Mouse (Mus musculus): ENCODE results near the gene Gm29797. TPM values are rescaled to one million over a fixed set of nuclear protein-coding genes. Genes with fewer than 3 reads are reported as not detected.

Gm29797 gene
- polyA plus RNA-seq, 1 experiment from 2014 or later: not detected

DNA sequence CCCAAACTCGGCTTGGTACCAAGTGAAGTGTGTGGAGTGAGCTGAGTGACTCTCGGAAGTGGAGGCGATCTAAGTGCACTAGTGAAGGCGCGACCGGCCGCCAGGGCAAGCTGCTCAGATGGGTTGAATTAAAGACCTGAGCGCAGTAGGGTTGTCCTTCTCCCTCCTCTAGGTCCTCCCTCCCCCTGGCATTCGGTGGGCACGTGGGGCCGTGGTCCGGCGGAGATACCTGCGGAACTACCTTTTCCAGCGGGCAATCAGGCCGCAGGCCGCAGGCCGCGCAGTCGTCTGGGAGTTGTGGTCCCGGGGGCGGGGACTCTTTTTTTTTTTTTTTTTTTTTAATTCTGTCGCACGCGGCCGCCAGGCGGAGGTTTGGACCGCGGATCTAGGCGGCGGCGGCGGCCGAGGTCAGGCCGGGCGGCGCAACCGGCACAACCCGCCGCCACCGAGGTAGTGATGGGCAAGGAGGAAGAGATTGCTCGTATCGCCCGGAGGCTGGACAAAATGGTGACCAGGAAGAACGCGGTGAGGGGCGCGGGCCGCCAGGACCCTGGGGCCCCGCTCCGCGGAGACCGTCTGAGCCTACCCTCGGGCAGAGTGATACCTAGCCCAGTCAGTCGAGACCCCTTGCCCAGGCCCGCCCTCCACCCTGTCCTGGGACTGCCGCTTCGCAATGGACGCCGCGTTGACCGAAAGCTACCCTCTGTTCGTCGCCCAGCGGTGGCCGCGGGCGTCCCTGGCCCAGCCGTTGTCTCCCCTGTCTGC lies 23.3 kb downstream of the Gm29797 start, which contains the start of gene Tcea2:
Gene Tcea2, plus strand, starts transcription at position 360 of the 765 bp plus-strand sequence.
- no peaks in the 10 kb centered on the region for H3K36me3 ChIP-seq (ENCODE audit: inconsistent target)
- H3K4me3 ChIP-seq (ENCODE audit: inconsistent target): peak within 1 kb of the TSS; percentile 49
- peak within 1 kb of the TSS; percentile 40 for H3K27ac ChIP-seq
- 2% methylated on average over 45 of the region's 69 CpGs for WGBS (ENCODE audit: missing documents)
- H3K79me2 ChIP-seq (ENCODE audit: inconsistent target): no peaks in the 10 kb centered on the region

DNA sequence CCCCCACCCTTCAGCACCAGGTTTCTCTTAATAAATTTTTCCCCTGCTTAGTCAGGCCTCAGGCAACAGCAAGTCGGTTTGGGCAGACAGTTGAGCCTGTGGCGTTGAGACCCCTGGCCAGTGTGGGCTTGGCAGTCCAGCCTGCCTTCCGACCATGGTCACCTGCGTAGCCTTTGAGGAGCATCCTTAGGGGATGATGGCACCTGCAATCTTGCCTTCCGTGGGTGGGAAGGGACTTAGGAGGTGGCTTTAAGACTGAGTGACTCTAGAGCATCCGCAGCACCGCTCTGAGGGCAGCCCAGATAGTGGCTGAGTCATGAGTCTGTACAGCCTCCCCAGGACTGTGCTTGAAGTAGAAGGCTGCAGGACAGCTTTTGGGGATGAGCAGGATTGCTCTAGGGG lies 23.9 kb downstream of the Gm29797 start:
- H3K36me3 ChIP-seq (ENCODE audit: inconsistent target): no peaks in the 10 kb centered on the region
- no peak overlapping the region for H3K27ac ChIP-seq
- WGBS (ENCODE audit: missing documents): 12% methylated on average over 7 of the region's 7 CpGs
- no peaks in the 10 kb centered on the region for H3K79me2 ChIP-seq (ENCODE audit: inconsistent target)
- peak overlapping the region; percentile 49 for H3K4me3 ChIP-seq (ENCODE audit: inconsistent target)

DNA sequence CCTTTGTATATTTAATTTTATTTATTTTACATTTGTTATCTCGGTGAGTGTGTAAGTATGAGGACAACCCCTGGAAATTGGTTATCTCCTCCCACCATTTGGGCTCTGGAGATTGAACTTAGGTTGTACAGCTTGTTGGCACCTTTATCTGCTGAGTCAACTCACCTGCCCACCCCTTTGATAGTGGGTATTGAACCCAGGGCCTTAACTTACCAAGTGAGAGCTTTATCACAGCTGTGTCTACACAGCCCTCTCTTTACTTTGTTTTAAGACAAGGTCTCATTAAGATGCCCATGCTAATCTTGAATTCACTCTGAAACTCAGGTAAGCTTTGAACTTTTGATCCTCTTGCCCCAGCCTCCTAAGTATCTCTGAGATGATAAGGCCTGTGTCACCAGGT lies 25.1 kb downstream of the Gm29797 start:
- H3K4me3 ChIP-seq (ENCODE audit: inconsistent target): no peak overlapping the region
- WGBS (ENCODE audit: missing documents): 92% methylated on average over 1 of the region's 1 CpGs
- H3K27ac ChIP-seq: no peak overlapping the region

GRCm38 (mm10) chr2:181683381-181683780 lies 26.5 kb downstream of the Gm29797 start:
- no peaks in the 10 kb centered on the region for H3K79me2 ChIP-seq (ENCODE audit: inconsistent target)
- peaks cover 17% of the 10 kb centered on the region; the same call in 1 of the 2 replicates for H3K36me3 ChIP-seq (ENCODE audit: inconsistent target)
- WGBS (ENCODE audit: missing documents): 93% methylated on average over 4 of the region's 4 CpGs
- H3K27ac ChIP-seq: no peak overlapping the region
- no peak overlapping the region for H3K4me3 ChIP-seq (ENCODE audit: inconsistent target)

More for the DNA sequence above, 25.1 kb downstream of the Gm29797 start:
- H3K79me2 ChIP-seq (ENCODE audit: inconsistent target): no peaks in the 10 kb centered on the region
- peaks cover 6% of the 10 kb centered on the region; the same call in 1 of the 2 replicates for H3K36me3 ChIP-seq (ENCODE audit: inconsistent target)

- Histone ChIP-seq H3K27ac (no peak overlapping the region), H3K36me3 (ENCODE audit: inconsistent target) (peaks cover 27% of the 10 kb centered on the region; the same call in 1 of the 2 replicates), H3K79me2 (ENCODE audit: inconsistent target) (peaks cover 10% of the 10 kb centered on the region), H3K4me3 (ENCODE audit: inconsistent target) (no peak overlapping the region)
- 92% methylated on average over 1 of the region's 1 CpGs for WGBS (ENCODE audit: missing documents)
Measured at GRCm38 (mm10) chr2:181684713-181685112, 27.9 kb downstream of the Gm29797 start.

DNA sequence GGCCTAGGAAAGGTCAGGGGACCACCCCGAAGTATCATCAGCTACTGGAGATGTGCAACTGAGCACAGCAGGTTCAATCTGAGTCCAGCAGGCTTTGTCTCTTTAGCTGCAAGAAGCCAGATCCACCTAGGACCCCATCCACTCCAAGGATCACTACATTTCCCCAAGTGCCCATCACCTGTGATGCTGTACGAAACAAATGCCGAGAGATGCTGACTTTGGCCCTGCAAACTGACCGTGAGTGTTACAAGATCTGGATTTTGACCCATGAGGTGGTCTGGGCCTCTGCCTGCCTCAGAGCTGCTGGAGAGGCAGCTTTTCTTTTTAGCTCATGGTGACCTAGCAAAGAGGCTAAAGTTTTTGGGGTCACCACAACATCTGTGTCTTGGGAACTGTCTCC lies 28.9 kb downstream of the Gm29797 start:
- Histone ChIP-seq H3K36me3 (ENCODE audit: inconsistent target) (peaks cover 34% of the 10 kb centered on the region; the same call in 1 of the 2 replicates), H3K79me2 (ENCODE audit: inconsistent target) (peaks cover 20% of the 10 kb centered on the region), H3K4me3 (ENCODE audit: inconsistent target) (no peak overlapping the region), H3K27ac (no peak overlapping the region)
- 94% methylated on average over 4 of the region's 4 CpGs for WGBS (ENCODE audit: missing documents)

GRCm38 (mm10) chr2:181687586-181687985 lies 30.8 kb downstream of the Gm29797 start:
- H3K79me2 ChIP-seq (ENCODE audit: inconsistent target): peaks cover 39% of the 10 kb centered on the region
- WGBS (ENCODE audit: missing documents): 97% methylated on average over 7 of the region's 8 CpGs
- H3K36me3 ChIP-seq (ENCODE audit: inconsistent target): peaks cover 36% of the 10 kb centered on the region; the same call in 1 of the 2 replicates
- H3K4me3 ChIP-seq (ENCODE audit: inconsistent target): no peak overlapping the region
- H3K27ac ChIP-seq: no peak overlapping the region

DNA sequence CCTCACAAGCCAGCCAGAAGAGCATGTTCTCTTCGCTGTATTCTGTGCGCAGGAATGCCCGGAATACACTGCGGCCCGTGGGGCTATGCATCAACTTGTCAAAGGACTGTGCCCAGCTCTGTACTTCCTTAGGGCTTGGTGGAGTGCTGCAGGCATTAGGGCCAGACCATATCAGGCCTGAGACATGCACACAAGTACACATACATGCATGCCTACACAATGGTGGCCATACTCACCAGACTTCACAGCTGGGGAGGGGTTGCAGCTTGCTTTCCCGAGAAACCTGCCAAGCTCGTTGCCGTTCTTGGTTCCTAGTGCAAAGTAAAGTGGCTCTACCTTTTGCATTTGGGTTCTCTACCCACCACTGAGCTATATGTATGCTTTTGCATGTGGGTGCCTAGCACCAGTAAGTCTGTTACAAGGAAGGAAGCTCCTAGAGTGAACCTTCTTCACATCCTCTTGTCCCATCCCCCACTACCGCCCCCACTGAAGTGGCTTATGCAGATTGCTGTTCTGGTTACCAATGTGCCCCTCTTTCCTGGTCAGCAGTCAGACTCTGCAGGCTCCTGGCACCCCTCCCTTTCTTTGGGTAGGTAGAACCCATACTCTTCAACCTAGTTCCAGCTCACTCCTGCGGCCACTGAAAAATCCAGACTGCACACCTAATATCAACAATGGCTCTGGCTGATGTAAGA lies 32.8 kb downstream of the Gm29797 start:
- Histone ChIP-seq H3K79me2 (ENCODE audit: inconsistent target) (peaks cover 49% of the 10 kb centered on the region), H3K36me3 (ENCODE audit: inconsistent target) (peaks cover 36% of the 10 kb centered on the region; the same call in 1 of the 2 replicates), H3K4me3 (ENCODE audit: inconsistent target) (no peak overlapping the region), H3K27ac (no peak overlapping the region)
- 86% methylated on average over 10 of the region's 10 CpGs for WGBS (ENCODE audit: missing documents)

- Histone ChIP-seq H3K36me3 (ENCODE audit: inconsistent target) (peaks cover 36% of the 10 kb centered on the region; the same call in 1 of the 2 replicates), H3K27ac (peak overlapping the region; percentile 89), H3K79me2 (ENCODE audit: inconsistent target) (peaks cover 49% of the 10 kb centered on the region), H3K4me3 (ENCODE audit: inconsistent target) (peak overlapping the region; percentile 94)
- WGBS (ENCODE audit: missing documents): 71% methylated on average over 6 of the region's 6 CpGs
Measured at GRCm38 (mm10) chr2:181691083-181691482, 34.2 kb downstream of the Gm29797 start.

- Histone ChIP-seq H3K79me2 (ENCODE audit: inconsistent target) (peaks cover 49% of the 10 kb centered on the region), H3K4me3 (ENCODE audit: inconsistent target) (peak overlapping the region; percentile 94), H3K27ac (peak overlapping the region; percentile 89), H3K36me3 (ENCODE audit: inconsistent target) (peaks cover 34% of the 10 kb centered on the region; the same call in 1 of the 2 replicates)
- WGBS (ENCODE audit: missing documents): 9% methylated on average over 4 of the region's 4 CpGs
Measured at GRCm38 (mm10) chr2:181691571-181691970, 34.7 kb downstream of the Gm29797 start.

- peak overlapping the region; percentile 89 for H3K27ac ChIP-seq
Measured at GRCm38 (mm10) chr2:181692304-181692703, 35.5 kb downstream of the Gm29797 start.

DNA sequence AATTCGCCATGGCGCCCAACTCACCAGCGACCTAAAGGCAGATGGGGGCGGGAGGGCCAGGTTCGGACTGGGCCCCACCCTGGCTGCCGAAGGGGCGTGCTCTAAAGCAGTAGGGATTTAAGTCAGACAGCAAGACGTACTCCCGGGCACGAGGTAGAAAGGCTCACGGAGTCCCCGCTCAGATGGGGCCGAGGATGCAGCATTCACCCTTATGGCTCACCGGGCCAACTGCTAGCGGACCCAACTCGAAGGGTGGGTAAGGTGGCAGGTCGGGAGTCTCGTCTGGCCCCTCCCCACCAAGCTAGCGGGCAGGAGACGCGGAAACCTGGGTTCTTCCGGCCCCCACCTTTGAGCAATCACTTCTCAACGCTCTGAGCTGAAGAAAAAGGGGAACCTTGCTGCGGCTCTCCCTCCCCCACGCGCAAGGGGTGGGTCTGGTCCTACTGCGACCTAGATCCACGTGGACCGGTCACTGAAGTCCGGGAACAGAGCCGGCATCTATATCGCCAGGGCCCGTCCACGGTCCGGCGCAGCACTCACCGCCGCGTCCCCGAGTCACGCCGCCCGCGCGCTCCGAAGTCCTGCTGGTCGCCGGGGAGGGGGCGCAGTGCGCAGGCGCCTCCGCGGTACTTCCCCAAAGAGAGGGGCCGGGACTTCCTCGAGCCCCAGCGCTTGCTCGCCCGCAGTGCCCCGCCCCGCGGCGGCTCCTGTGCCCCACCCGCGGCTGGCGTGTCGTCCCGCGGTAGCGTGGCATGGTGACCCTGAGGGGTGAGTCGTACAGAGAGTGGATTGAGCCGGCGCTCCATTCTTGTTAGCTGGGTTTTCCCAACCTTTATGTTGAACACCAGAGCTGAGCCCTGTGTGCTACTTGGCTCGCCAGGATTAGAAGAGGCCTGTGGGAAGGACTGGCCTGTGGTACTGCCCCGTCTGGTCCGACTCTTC lies 36.8 kb downstream of the Gm29797 start, which contains the start of gene Rgs19:
Gene Rgs19, minus strand, starts transcription at position 639 of the 942 bp plus-strand sequence.
- H3K4me3 ChIP-seq (ENCODE audit: inconsistent target): peak within 1 kb of the TSS; percentile 94
- H3K36me3 ChIP-seq (ENCODE audit: inconsistent target): peaks cover 20% of the 10 kb centered on the region; the same call in 1 of the 2 replicates
- peaks cover 49% of the 10 kb centered on the region for H3K79me2 ChIP-seq (ENCODE audit: inconsistent target)
- WGBS (ENCODE audit: missing documents): under 1% methylated on average over 45 of the region's 75 CpGs
- peak within 1 kb of the TSS; percentile 89 for H3K27ac ChIP-seq

More at GRCm38 (mm10) chr2:181692304-181692703, 35.5 kb downstream of the Gm29797 start:
- 48% methylated on average over 3 of the region's 3 CpGs for WGBS (ENCODE audit: missing documents)
- peaks cover 49% of the 10 kb centered on the region for H3K79me2 ChIP-seq (ENCODE audit: inconsistent target)
- H3K36me3 ChIP-seq (ENCODE audit: inconsistent target): peaks cover 27% of the 10 kb centered on the region; the same call in 1 of the 2 replicates
- H3K4me3 ChIP-seq (ENCODE audit: inconsistent target): peak overlapping the region; percentile 94

- no peak overlapping the region; the same call in 1 of the 2 replicates for H3K4me3 ChIP-seq (ENCODE audit: inconsistent target)
Measured at GRCm38 (mm10) chr2:181694581-181694980, 37.7 kb downstream of the Gm29797 start.

GRCm38 (mm10) chr2:181695776-181696175 lies 38.9 kb downstream of the Gm29797 start:
- Histone ChIP-seq H3K36me3 (ENCODE audit: inconsistent target) (0 out of 2 replicates have a peak, but pooled peaks cover 1% of the 10 kb centered on the region), H3K27ac (no peak overlapping the region), H3K79me2 (ENCODE audit: inconsistent target) (peaks cover 28% of the 10 kb centered on the region), H3K4me3 (ENCODE audit: inconsistent target) (no peak overlapping the region)
- 78% methylated on average over 1 of the region's 1 CpGs for WGBS (ENCODE audit: missing documents)

More at GRCm38 (mm10) chr2:181694581-181694980, 37.7 kb downstream of the Gm29797 start:
- H3K36me3 ChIP-seq (ENCODE audit: inconsistent target): peaks cover 11% of the 10 kb centered on the region; the same call in 1 of the 2 replicates
- no peak overlapping the region for H3K27ac ChIP-seq
- peaks cover 39% of the 10 kb centered on the region for H3K79me2 ChIP-seq (ENCODE audit: inconsistent target)
- WGBS (ENCODE audit: missing documents): 90% methylated on average over 3 of the region's 3 CpGs
